Mouse (Mus musculus) liver, adult 2 months (tissue): Measurements from ENCODE around the gene Zcchc14. TPM values are rescaled to one million over a fixed set of nuclear protein-coding genes. Genes with fewer than 3 reads are reported as not detected.

Source experiments
- DNase-seq: peaks from one replicate; pipeline ENCODE4 v3.0.0-alpha.2; 2011; ENCODE audit warnings: low read depth, low spot score; ENCODE audit errors: extremely low read depth
- H3K27ac ChIP-seq: fragments of 200-500 bp; replicated peaks from 2 replicates; pipeline ENCODE4 v1.5.1; 2012; ENCODE audit warnings: low read depth, mild to moderate bottlenecking, control low read depth, inconsistent platforms, low read length; ENCODE audit not compliant: insufficient read depth
- H3K27me3 ChIP-seq: fragments of 200-500 bp; 2 replicates; pipeline ENCODE4 v1.6.1; 2012; ENCODE audit warnings: mild to moderate bottlenecking, moderate library complexity, low read length, inconsistent platforms; ENCODE audit not compliant: control insufficient read depth, insufficient read depth
- H3K36me3 ChIP-seq: fragments of 200-500 bp; 2 replicates; pipeline ENCODE4 v1.6.1; 2012; ENCODE audit warnings: low read length, inconsistent platforms; ENCODE audit not compliant: control insufficient read depth, insufficient read depth
- H3K4me1 ChIP-seq: fragments of 200-500 bp; 2 replicates; pipeline ENCODE4 v1.6.1; 2011; ENCODE audit warnings: low read length; ENCODE audit not compliant: control insufficient read depth, insufficient read depth
- H3K4me3 ChIP-seq: fragments of 200-500 bp; 2 replicates; pipeline ENCODE4 v1.5.1; 2011; ENCODE audit warnings: low read depth, mild to moderate bottlenecking, control low read depth, low read length, moderate library complexity; ENCODE audit not compliant: insufficient read depth
- H3K79me2 ChIP-seq: fragments of 200-500 bp; 2 replicates; pipeline ENCODE4 v1.6.1; 2012; ENCODE audit warnings: inconsistent platforms, mild to moderate bottlenecking, low read length, moderate library complexity; ENCODE audit not compliant: control insufficient read depth, insufficient read depth
- H3K9ac ChIP-seq: fragments of 200-500 bp; 2 replicates; pipeline ENCODE4 v1.6.1; 2012; ENCODE audit warnings: low read depth, mild to moderate bottlenecking, control low read depth, inconsistent platforms, low read length
- CTCF ChIP-seq: fragments of 200-500 bp; IDR thresholded peaks from 2 replicates; pipeline ENCODE4 v1.5.1; 2011; ENCODE audit warnings: low read depth, low read length, control low read depth
- POLR2A ChIP-seq: fragments of 200-500 bp; IDR thresholded peaks from 2 replicates; pipeline ENCODE4 v1.6.1; 2011; ENCODE audit warnings: low read length, control low read depth; ENCODE audit not compliant: insufficient read depth; ENCODE audit errors: extremely low read depth
- WGBS: fragments of 180-500 bp; shearing (Covaris S2); methylation state at CpG from one replicate; pipeline ENCODE4 v1.1.7; 2018; 5-methylcytosine and 5-hydroxymethylcytosine counted together
- polyA plus RNA-seq: library from polyadenylated mRNA; depleted of rRNA; stranded (reverse); fragments of >200 nt; gene quantifications from 2 replicates; pipeline ENCODE4 v1.2.3, GENCODE M21; 2012
- total RNA-seq: library from RNA; depleted of rRNA; stranded (reverse); fragments of >200 nt; gene quantifications from 2 replicates; pipeline ENCODE4 v1.2.3, GENCODE M21; 2014

Gene Zcchc14
- total and polyA plus RNA-seq, 2 experiments, result 9.2 to 15.6 TPM

GRCm38 (mm10) chr8:121649423-121649822 lies 3.3 kb downstream of the Zcchc14 start:
- Histone ChIP-seq H3K4me1 (peaks cover 55% of the 10 kb centered on the region), H3K9ac (peak overlapping the region; percentile 7; the same call in 1 of the 2 replicates), H3K27ac (peak overlapping the region; percentile 48), H3K27me3 (no peaks in the 10 kb centered on the region), H3K4me3 (peak overlapping the region; percentile 16; the same call in 1 of the 2 replicates), H3K36me3 (no peaks in the 10 kb centered on the region), H3K79me2 (peaks cover 62% of the 10 kb centered on the region)
- peak; percentile 62 for DNase-seq
- TF ChIP-seq CTCF, result no peak
- no peak for TF ChIP-seq POLR2A
- 50% methylated on average over 5 of the region's 5 CpGs for WGBS

GRCm38 (mm10) chr8:121648451-121648850 lies 4.2 kb downstream of the Zcchc14 start:
- peak overlapping the region; percentile 19 for H3K9ac ChIP-seq

GRCm38 (mm10) chr8:121647511-121648215 lies 5.0 kb downstream of the Zcchc14 start:
- Histone ChIP-seq H3K4me1 (peaks cover 62% of the 10 kb centered on the region), H3K9ac (no peak overlapping the region), H3K27ac (peak overlapping the region; percentile 65), H3K4me3 (no peak overlapping the region), H3K27me3 (no peaks in the 10 kb centered on the region), H3K79me2 (peaks cover 79% of the 10 kb centered on the region), H3K36me3 (no peaks in the 10 kb centered on the region)
- DNase-seq, result peak; percentile 94
- TF ChIP-seq POLR2A, result no peak
- WGBS, result 70% methylated on average over 12 of the region's 12 CpGs

More at GRCm38 (mm10) chr8:121648451-121648850, 4.2 kb downstream of the Zcchc14 start:
- Histone ChIP-seq H3K4me1 (peaks cover 60% of the 10 kb centered on the region), H3K27ac (peak overlapping the region; percentile 55), H3K27me3 (no peaks in the 10 kb centered on the region), H3K4me3 (no peak overlapping the region), H3K79me2 (peaks cover 72% of the 10 kb centered on the region), H3K36me3 (no peaks in the 10 kb centered on the region)
- DNase-seq, result no peak
- WGBS, result 62% methylated on average over 16 of the region's 16 CpGs
- no peak for TF ChIP-seq POLR2A
- TF ChIP-seq CTCF, result no peak

GRCm38 (mm10) chr8:121643384-121643783 lies 9.3 kb downstream of the Zcchc14 start:
- H3K4me3 ChIP-seq, result no peak overlapping the region
- H3K27ac ChIP-seq, result peak overlapping the region; percentile 38
- peak; percentile 67 for DNase-seq
- 56% methylated on average over 11 of the region's 11 CpGs for WGBS
- H3K9ac ChIP-seq, result peak overlapping the region; percentile 5
- H3K4me1 ChIP-seq, result peaks cover 60% of the 10 kb centered on the region
- peaks cover 90% of the 10 kb centered on the region for H3K79me2 ChIP-seq
- H3K36me3 ChIP-seq, result no peaks in the 10 kb centered on the region
- no peak for TF ChIP-seq POLR2A
- TF ChIP-seq CTCF, result no peak
- H3K27me3 ChIP-seq, result no peaks in the 10 kb centered on the region

- no peak overlapping the region; the same call in 1 of the 2 replicates for H3K27ac ChIP-seq
- no peak overlapping the region for H3K4me3 ChIP-seq
- H3K9ac ChIP-seq, result no peak overlapping the region
- H3K27me3 ChIP-seq, result no peaks in the 10 kb centered on the region
- no peak for DNase-seq
- peaks cover 91% of the 10 kb centered on the region for H3K79me2 ChIP-seq
- no peaks in the 10 kb centered on the region for H3K36me3 ChIP-seq
- 62% methylated on average over 3 of the region's 3 CpGs for WGBS
- TF ChIP-seq POLR2A (no peak), CTCF (no peak)
- H3K4me1 ChIP-seq, result peaks cover 57% of the 10 kb centered on the region
Measured at GRCm38 (mm10) chr8:121642804-121643203, 9.9 kb downstream of the Zcchc14 start.

GRCm38 (mm10) chr8:121636180-121636579 lies 16.5 kb downstream of the Zcchc14 start:
- H3K4me1 ChIP-seq, result peaks cover 35% of the 10 kb centered on the region
- DNase-seq, result no peak
- H3K36me3 ChIP-seq, result no peaks in the 10 kb centered on the region
- H3K27ac ChIP-seq, result peak overlapping the region; percentile 60
- TF ChIP-seq POLR2A (no peak), CTCF (no peak)
- peaks cover 69% of the 10 kb centered on the region for H3K79me2 ChIP-seq
- H3K9ac ChIP-seq, result no peak overlapping the region
- H3K27me3 ChIP-seq, result no peaks in the 10 kb centered on the region
- 73% methylated on average over 8 of the region's 8 CpGs for WGBS
- H3K4me3 ChIP-seq, result no peak overlapping the region
